Mouse (Mus musculus): ENCODE measurements around the gene Zdhhc8.
A peak's percentile ranks its signal among the peaks of the same experiment; 100 is the strongest.
"Not testable (repeated sequence)": the region's sequence is repeated elsewhere in the genome, so short reads cannot be mapped to it uniquely, and the experiment has no call there.

Zdhhc8 gene

DNA sequence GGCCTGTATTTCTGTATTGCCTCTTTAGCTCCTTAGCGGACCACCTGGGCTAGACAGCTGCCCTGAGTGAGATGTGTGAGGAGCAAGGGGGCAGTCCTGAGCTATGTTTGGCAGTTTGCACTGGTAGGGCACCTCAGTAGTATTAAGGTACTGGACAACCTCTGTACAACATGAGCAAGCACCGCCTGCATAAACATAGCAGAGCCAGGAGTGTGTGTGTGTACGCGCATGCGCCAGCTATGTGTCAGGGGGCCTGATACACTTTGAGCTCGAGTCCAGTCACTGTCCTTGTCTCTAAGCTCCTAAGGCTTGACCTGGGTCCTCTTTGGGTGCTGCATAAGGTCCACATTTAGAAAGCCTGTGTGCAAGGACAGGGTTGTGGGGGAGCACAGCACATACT is 4.3 kb downstream of the Zdhhc8 start:
- DNase-seq, result no peak

DNA sequence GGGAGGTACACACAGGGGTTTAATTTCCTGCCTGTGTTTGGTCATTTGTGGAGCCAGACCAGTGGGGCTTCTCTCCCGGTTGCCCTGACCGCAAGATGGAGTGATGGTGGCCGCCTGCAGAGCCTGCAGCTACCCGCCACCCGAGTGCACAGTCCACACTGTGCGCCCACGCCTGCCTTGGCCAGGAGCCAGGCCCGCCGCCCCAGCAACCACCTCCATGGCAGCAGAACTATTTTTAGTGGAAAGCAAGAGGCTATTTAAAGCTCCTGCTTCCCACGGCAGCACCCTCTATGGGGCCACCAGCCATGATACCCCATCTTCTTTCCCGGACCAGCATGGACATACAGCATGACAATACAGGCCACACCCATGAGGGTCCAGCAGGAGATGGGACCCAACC is 5.3 kb downstream of the Zdhhc8 start:
- no peak for DNase-seq

DNA sequence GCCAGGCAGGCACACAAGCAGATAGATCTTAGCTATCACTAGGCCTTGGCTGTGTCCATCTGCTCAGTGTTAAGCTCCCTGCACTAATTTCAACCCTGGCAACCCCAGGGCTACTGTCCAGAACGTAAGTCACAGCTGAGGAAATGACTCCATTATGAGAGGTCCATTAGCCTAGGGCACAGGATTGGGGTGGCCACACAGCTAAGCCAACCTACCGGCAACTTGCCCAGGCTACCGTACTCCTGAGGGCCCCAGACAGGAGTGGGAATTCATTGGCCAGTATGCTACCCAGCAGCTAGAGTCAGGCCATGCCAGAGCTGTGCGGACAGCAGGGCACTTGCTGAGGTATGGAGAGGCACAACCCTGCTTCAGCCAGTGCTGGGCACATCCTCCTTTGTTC is 6.1 kb downstream of the Zdhhc8 start:
- no peak for DNase-seq

DNA sequence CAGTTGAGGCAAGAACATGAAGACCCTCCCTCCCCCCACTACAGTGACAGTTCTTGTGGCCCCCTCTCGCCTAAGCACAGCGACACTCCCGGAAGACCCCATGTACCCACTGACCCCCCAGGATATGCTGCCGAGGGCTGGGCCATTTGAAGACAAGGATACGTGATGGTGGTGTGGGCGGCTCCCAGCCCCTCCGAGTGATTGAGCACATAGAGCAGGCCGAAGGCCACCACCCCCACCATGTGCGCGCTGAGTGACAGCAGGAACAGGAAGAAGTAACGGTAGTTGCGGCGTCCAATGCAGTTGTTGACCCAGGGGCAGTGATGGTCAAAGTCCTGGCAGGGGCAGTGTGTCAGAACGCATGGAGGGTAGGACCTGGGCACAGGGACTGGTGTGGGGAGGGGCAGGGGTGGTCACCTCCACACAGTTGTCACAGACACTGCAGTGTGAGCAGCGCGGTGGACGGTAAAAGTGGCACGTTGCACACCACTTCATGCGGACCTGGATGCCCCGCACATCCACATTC is 7.0 kb downstream of the Zdhhc8 start:
- DNase-seq, result no peak

DNA sequence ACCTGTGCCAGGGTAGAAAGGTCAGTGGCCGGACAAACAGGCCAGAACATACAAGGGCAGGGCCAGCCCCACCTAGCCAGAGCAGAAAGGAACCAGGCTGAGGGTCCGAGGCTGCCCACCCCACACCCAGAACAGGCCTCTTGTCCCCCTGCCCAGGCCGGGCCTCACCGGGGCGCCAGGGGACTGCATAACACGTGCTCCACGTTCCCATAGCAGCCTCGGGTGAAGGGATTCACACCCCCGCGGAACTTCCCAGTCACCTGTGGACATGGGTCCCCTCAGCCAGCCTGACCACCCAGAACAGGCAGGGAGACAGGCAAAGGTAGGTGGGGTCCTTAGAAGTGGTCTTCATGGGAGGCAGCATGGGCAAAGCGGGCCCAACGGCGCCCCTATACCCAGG is 7.7 kb downstream of the Zdhhc8 start:
- DNase-seq, result peak; percentile 16

DNA sequence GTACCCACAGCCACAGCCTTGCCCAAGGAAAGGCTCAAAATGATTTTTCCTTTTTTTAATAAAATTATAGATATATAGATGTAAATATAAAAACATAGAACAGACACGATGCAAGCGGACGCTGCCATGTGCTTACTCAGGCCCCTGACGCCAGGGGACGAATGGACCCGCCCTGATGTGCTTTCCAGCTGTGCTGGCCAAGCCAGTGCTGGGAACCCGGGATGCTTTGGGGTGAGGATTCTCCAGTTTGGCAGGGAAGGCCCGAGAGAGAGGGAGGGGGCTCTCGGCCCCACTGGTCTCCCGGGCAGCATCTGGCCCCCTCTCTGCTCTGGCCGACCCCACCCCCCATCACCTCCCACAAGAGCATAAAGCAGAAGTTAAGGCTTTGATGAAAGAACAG is 12.7 kb downstream of the Zdhhc8 start:
- no peak for DNase-seq

DNA sequence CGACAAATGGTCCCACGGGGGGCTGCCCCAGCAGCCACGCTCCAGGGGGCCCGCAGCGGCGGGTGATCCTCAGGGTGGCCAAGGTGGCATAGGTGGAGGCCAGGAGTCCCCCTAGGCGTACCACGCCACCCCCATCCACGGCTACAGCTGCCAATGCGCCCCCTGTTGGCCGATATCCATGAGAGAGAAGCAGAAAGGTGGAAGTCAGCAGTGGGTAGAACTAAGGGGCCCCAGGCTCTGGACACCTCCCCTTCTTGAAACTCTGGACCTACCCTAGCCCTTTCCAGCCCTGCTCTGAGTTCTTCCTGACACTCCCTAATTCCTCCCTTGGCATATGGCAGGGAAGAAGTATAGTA is 13.4 kb downstream of the Zdhhc8 start:
- peak; percentile 53 for DNase-seq

DNA sequence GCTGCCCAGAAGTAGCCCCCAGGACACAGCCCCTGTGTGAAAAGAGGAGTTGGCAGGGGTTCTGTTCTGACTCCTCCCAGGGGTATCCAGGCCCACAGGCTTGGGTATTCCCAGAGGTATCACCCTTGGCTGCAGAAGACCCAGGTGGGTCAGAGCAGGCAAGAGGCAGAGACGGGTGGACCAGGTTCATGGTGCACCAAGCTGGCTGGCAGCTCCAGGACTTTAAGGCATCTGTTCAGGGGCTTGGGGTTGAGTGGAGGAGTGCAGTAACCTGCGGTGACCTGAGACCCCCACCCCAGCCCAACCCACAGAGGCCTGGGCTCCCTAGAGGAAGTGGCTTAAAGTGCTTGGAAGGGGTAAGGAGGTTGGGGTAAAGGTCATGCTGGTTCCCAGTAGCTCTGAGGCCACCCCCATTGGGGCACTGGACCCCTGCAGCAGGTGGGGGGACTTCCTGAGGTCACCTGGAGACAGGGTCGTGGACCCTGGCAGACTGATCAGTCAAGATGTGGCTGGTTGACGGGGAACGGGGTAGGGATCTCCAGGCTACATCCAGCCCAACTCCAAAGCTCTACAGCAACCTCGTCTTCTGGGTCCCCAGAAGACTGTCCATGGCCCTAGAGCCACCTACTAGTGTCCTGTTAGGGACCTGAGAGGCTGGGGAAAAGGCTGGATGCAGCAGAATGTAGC is 13.9 kb downstream of the Zdhhc8 start:
- peak; percentile 5 for DNase-seq

DNA sequence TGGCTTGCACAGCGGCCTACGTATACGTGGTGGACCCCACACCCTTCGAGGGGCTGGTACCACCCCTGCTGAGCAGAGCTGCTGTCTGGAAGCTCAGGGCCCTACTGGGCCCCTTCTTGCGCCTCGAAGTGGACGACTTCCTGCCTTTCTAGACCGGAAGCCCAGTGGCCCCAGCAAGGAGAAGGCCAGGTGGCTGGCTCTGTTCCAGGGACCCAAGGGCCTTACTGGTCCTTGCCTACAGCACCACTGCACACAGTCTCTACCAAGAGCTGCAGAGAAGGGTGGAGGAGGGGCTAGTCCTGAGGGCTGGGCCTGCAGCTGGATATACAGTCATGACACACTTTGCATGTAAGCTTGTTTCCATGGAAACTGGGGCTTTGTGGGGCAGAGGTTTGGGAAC is 14.9 kb downstream of the Zdhhc8 start:
- DNase-seq, result peak; percentile 77

DNA sequence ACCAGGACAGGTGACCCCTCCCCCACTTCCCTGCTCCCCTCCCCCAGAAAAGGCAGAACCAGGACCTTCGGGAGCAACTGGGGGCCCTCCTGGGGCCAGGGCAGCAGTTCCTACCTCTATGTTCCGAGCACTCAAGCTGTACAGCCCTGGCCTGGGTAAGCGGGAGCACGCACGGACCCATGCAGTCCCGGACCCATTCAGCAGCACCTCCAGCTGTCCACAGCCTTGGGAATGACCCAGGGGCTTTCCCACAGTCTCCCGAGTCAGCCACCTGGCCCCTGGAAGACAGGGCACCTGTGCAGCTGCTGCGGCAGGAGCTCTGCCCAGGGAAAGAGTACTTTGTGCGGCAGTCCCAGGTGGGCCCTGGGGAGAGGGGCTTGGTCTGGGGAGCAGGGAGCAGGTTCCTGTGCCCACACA is 16.3 kb downstream of the Zdhhc8 start:
- DNase-seq, result peak; percentile 24

DNA sequence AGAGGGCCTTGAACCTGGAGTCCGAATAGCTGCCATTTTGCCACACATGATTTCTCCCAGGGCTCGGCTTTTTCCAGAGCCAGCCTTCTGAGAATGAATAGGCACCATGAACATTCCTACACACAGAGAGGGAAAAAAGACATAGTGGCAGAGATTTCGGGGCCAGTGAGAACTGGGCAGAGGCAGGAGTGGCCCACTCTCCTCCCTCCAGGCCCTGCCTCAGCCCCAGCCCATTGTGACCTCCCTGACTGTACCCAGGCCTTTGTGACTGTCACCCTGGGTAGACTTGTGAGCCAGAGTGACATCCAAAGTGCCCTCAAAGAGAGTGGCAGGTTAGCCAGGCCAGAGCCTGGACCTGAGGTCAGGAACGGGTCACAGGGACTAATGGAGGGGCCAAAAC is 17.4 kb downstream of the Zdhhc8 start, which contains the start of gene Ccdc188:
Gene Ccdc188 (plus strand): TSS at position 301 of the 400 bp plus-strand sequence.
- no peak for DNase-seq

DNA sequence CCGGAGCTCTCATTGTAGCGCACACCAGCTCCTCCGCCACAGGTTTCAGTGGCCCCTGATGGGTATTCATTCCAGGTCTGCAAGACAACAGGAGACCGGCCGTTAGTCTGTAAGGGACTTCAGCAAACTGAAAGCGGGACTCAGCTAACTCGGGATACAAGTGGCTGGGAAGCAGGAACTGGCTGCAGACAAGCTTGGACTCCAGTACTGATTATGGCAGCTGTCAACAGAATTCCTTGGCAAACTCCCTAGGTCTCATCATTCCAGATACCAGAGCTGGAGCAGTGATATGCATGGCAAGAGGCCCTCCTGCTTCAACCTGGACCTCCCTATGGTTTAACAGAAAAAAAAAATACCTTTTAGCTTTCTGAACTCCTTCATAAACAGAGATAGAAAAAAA is 20.1 kb downstream of the Zdhhc8 start:
- no peak for DNase-seq

DNA sequence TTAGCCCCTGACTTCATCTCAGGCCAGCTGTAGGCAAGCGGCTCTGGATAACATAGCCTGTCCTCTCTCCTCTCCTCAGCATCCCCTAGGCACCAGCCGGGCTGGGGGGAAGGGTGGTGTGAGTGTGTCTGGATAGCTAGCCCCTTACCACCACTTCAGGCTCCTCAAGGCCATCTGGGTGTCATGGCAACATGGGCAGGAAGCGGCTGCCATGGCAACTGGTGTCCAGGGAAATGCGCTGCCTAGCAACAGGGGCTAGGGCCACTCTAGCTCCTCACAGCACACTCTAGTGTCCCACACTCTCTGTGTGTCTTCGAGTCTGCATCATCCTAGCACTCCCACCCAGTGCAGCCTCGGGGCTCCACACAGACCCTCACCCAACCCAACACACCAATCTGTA is 21.2 kb downstream of the Zdhhc8 start:
- peak; percentile 10 for DNase-seq

DNA sequence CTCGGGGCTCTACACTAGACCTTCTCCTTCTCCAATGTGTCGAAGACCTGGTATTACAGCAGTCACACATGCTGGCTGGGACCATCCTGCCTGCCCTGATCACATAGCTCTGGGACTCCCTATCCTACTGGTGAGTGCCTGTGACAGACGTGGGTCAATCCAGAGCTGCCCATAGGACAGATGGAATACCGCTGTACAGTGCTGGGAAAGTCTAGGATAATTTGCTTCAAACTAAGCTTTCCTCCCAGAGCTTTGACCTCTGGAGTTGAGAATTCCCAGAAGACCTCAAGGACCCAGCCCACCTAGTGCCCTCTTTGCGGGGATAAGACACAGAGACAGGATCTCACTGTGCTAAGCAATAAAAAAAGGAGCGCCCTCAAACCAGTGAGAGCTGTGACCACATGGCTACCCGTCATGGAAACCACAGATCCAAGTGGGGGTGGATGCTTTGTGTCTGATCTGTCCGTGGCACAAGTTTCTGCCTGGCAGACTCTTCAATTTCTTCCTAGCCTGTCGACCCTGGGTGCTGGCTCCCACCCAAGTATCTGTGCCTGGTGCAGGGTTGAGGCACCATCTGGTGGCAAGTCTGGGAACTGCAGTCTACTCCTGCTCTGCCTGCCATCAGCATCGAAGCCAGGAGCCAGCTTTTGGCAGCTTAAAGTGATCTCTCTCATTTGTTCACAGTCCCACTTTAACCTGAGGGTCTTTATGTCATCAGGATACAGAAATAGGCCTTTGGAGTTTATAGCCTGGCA is 23.3 kb downstream of the Zdhhc8 start:
- peak; percentile 89 for DNase-seq

DNA sequence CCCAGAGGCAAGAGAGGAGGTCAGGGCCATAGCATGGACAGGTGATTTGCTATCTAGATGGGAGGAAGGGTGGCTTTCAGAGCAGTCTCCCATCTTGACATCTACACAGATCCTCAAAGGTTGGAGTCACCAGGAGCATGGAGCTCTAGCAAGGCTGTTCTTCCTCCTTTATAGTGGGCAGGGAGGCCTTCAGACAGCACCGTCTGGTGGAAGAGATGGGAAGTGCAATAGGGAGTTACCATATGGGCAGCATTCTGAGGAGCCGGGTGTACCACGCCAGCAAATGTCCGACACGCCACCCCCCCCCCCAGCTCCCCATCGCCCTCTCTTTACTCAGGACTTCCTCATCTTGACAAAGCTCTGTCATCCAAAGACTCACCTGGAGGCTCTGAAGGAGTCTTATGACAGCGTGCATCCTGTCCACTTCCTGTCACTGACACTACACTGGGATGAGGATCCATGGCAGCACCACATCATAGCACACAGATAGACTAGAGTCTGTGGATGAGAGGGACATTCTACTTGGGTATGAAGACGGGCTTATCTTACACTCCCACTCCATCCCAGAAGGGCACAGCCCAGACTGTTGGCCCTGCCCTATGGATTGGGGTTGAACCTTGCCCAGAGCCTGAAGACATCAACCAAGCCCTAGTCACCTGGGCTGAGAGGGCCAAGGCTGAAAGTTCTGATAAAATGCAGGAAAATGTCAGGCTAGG is 24.1 kb downstream of the Zdhhc8 start:
- peak; percentile 67 for DNase-seq

DNA sequence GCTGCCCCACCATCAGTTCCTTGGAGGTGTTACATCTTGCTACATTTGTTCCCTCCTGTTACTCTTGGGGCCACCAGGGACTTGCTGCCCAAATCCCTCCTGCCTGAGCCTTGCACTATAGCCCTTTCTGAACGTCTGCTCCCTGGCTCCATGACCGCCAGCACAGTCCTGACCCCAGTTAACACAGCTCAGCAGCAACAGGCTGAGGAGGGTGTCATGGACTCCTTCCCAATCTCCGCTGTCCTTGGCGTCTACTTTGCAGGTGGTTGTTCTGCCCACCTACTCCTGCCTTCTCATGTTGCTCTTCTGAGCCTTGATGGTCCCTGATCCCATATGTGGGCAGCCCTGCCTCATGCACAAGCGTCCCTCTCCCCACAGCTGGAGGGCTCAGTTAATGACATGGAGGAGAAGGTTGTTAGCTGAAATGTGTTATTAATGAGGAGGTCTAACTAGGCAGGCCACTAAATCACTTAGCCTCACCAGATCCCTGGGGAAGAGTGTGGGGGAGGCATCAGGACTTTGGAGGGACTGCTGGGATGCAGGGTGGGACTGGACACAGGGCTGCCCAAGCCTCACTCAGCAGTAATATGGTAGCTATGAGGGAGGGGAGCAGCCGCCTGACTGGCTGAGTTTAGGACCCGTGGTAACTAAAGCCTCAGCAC is 31.4 kb downstream of the Zdhhc8 start:
- no peak for DNase-seq

DNA sequence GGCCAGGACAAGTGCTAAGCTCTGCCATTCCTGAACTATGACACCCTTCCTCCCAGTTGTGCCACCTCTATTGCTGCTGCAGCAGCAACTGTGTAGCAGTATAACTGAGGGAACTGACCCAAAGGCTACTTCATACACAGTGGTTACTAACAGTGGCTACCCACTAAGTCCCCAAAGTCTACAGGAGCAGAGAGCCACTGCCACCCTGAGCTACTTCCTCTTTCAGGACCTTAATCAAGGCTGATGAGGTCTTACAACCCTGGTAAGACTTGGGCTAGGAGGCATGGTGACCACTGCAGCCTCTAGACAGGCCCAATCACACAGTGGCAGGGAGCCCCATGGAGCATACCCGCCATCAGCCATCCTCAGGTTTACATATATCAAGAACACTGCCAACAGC is 32.9 kb downstream of the Zdhhc8 start:
- no peak for DNase-seq

DNA sequence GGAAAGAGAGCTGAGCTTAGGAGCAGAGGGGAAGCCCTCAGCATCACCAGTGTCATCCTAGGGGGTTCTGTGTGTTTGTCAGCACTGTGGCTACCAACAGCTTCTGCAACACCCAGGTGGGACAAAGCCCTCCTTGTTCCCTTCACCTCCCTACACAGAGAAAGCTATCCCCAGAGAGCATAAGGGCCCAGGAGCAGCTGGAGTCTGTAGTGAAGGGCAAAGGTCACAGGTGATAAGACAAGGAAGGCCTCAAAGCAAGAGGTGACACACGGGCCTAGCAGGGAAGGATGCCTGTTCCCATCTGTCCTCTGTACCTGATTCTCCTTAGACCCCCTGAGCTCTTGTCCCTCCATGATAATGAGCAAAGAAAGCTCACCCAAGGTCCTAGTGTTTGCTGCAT is 33.3 kb downstream of the Zdhhc8 start:
- DNase-seq, result no peak

DNA sequence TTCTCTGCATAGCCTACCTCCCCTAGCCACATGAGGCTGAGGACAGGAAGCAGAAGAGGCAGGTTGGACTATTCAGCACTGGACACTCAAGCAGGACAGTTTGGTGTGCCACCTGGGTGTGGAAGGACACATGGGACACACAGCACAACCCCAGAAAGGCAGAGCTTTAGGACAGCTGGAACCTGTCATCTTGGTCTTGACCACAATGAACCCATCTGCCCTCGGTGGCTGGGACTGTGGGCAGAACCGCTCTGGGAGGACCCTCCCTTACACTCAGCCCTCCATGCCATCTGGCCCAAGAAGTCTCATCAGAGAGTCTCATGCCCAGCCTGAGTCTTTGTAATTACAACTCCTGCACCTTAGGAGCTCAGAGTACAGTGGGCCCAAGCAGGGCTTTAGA is 34.9 kb downstream of the Zdhhc8 start:
- no peak for DNase-seq

DNA sequence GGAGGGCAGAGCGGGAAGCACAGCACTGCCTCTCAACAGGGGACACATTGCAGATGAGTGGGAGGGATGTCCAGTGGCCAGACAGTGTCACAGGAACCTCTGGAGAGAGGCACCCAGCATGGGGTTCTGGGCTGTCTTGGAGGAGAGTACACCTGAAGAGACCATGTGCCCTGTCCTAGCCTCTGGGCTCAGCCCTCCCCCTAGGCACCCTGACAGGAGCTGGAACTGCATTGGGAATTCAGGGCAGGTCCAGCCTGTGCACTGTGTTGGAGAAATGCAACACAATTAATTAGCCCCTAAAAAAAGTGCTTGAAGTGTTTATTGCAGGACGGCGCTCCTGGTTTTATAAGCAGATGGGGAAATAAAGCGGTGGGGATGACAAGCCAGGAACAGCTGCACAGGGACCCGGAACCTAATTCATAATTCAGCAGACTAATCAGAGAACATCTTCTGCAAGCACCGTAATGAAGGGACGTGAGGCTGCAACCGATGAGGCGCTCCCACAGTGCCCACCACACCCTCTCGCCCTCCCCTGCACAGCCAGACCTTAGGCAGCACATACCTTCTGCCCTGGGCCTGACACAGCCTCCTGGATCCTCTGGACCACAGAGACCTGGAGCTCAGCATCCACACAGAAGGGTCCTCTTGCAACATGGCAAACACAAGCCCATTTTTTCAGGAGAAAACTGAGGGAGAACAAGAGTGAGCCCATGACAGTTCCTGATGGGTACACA is 36.4 kb downstream of the Zdhhc8 start:
- no peak for DNase-seq

DNA sequence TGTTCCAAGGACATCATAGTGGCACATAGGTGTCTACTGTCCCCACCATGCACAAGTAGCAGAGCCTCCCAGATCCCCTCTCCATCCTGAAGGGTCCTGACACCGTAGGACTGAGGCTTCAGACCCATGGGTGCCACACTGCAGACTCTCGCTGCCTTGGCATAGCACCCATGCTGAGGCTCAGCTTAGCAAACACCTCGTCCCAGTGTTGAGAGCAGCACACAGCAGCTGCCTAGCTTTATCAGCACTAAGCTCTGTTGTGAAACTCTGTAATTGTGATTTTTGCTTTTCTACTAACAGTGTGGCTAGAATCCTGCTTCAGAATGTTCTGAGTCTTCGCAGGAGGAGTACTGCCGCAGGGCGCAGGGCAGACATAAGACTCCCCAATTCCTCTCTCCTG is 37.1 kb downstream of the Zdhhc8 start:
- no peak for DNase-seq

DNA sequence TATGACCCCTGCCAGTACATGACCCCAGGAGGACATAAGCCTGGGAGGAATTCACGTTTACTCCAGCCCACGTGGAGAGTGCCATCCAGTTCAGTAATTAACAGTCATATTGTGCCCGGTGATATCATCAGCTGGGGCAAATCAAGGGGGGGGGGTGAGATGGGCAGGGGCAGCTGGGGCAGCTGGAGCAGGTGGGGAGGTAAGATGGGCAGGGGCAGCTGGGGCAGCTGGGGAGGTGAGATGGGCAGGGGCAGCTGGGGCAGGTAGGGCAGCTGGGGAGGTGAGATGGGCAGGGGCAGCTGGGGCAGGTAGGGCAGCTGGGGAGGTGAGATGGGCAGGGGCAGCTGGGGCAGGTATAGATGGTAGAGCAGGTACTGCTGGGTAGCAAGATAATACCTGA is 39.4 kb downstream of the Zdhhc8 start:
- DNase-seq, result not testable (repeated sequence)

DNA sequence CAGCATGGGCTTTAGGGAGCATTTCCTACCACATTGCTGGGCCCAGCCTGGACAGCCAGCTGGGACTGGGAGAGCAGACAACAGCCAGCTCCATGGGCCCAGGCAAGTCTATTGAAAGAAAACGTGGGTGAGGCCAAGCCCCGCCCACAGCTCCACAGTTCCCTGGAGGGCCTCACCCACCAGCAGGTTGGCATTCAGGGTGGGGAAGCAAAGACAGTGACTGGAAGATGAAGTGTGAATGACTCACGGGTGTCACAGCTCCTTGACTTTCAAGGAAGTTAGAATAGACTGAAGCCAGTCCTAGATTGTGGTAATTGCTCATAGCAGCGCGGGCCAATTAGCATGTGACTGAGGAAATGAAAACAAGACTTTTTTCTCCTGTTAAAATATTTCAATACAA is 39.9 kb downstream of the Zdhhc8 start:
- DNase-seq, result no peak
